Mouse (Mus musculus) brain, adult 2 months (tissue): Measurements from ENCODE around the gene Anapc15.

ENCODE experiments used
- DNase-seq: peaks from one replicate; pipeline ENCODE4 v3.0.0; 2011; ENCODE audit warnings: low read depth, low spot score

Anapc15 gene

DNA sequence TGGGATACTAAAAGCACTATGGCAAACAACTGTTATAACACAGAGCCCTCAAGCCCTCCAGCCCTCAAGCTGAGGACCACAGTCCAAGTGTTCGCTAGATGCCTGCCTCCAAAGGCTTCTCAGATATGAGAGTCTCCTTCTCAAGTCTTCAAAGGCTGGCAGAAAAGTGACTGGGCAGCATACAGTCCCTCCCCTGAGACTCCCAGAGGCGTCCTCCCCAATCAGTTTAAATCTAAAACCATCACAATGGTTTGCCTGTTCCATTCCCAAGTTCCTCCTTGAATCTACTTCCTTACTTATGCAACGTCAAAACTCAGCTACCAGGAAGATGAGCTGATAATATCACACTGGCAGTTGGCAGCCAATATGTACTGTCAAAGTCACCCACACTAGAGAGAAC is at the start of gene Anapc15:
Gene Anapc15 (plus strand): TSS at position 301 of the 400 bp plus-strand sequence.
- no peak for DNase-seq

DNA sequence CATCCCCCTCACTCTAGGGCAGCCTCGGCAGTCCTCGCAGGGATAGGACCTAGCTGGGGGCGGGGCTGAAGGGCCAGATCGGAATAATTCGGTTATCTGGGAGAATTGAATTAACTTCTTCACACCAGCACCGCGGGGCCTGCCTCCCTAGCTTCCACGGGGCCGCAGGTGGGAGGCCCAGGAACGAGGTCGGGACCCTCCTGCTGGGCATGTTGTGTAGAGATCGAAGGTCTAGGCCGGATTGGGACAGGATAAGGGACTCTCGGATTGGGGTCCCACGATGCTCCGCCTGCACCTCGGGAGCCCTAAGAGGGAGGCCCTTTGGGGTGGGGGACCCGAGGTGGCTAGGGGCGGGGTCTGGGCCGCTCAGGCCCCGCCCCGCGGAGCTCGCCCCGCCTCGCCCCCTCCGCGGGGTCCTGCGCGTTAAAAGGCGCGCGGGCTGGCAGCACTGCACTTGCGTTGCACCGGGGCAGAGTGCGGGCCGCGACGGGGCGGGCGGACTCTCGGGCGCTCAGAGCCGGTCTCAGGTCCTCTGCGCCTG is 45.6 kb upstream of the Anapc15 start, which contains the start of gene Phox2a:
Gene Phox2a (plus strand): TSS at position 453 of the 541 bp plus-strand sequence.
- DNase-seq = no peak

DNA sequence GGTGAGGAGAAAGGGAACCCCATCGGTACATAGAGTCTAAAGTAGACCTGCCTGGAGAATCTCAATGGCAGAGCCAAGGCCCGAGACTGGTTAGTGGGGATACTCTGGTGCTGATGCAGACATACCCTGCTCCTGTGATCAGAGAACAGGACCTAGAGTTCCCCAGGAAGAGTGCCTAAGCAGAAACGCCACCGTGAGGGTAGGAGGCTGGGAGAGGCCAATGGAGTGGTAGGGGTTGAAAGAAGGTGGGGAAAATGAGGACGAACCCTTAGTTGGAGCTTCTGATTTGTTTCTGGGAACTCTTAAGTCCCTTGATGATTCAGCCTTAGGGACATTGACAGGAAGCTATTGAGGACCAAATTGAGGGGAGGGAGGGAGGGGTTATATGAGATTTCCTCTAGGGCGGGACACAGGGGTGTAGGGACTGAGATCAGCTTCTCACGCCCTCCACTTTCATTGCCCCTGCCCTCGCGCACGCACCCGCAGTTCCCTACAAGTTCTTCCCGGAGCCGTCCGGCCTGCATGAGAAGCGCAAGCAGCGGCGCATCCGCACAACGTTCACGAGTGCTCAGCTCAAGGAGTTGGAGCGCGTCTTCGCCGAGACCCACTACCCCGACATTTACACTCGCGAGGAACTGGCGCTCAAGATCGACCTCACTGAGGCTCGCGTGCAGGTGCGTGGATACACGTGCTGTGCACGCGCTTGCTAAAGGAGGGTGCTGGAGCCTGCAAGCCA is 43.1 kb upstream of the Anapc15 start:
- peak; percentile 10 for DNase-seq

DNA sequence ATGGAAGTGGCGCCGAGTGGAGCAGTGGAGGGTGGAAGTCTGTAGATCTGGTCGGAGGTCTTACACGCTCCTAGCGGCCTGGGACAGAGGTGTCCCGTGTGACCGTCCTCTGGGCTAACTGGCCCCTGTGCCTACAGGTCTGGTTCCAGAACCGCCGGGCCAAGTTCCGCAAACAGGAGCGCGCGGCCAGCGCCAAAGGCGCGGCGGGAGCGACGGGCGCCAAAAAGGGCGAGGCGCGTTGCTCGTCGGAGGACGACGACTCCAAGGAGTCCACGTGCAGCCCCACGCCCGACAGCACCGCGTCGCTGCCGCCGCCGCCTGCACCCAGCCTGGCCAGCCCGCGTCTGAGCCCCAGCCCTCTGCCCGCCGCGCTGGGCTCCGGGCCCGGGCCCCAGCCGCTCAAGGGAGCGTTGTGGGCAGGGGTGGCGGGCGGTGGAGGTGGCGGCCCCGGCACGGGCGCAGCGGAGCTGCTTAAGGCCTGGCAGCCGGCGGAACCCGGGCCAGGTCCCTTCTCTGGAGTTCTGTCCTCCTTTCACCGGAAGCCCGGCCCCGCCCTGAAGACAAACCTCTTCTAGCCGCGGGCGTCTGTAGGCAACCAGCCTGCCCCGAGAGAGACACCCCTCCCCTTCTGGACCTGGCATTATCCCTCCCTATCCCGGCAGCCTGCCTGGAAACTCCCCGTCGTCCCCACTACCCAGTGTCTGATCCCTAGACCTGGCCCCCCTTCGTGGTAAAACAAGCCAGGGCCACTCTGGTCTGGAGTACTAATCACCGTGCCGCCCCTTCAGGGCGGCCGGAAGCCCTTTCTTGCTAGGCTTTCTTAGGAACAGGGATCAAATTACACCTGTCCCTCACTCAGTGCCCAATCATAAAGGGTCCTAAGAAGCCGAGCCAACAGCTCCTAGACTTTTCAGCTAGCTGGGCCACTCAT is 41.7 kb upstream of the Anapc15 start:
- DNase-seq = no peak

DNA sequence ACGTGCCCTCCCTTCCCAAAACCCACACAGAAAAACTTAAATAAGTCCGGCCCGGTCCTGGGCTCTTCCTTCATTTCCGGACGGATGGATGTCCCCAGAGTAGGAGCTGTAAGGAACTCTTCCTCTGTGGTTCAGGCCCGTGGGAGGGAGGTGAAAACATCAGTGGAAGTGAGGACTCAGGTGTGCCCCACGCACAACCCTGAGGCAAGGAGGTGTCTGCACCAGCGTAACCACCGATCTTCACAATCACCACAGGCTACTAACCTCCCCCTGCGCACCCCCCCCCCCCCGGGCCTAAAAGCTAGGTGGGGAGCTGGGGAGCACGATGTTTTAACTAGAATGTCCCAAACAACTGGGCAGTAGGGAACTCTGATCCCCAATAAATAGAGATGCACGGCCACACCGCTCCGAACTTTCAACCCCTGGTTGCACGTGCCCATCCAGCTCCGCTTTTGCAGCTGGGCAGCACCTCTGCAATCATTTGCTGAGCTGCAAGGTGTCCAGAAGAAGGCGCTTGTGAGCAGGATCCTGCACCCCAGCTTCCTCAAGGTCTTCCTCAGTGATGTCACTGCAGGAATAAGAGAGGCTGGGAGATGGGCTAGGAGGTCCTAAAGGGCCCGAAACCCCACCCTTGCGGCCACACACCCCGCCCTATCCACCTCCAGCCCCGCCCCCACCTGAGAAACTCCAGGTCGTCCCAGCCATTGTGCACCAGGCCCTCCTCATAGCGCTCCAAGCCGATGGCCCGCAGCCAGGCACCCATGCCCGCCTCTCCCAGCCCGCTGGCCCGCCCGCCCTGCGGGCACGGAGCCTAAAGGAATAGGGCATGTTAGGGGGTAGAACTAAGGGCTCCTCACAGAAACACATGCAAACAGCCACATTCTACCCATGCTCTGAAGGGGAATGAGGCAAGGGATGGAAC is 40.4 kb upstream of the Anapc15 start:
- DNase-seq = peak; percentile 45

DNA sequence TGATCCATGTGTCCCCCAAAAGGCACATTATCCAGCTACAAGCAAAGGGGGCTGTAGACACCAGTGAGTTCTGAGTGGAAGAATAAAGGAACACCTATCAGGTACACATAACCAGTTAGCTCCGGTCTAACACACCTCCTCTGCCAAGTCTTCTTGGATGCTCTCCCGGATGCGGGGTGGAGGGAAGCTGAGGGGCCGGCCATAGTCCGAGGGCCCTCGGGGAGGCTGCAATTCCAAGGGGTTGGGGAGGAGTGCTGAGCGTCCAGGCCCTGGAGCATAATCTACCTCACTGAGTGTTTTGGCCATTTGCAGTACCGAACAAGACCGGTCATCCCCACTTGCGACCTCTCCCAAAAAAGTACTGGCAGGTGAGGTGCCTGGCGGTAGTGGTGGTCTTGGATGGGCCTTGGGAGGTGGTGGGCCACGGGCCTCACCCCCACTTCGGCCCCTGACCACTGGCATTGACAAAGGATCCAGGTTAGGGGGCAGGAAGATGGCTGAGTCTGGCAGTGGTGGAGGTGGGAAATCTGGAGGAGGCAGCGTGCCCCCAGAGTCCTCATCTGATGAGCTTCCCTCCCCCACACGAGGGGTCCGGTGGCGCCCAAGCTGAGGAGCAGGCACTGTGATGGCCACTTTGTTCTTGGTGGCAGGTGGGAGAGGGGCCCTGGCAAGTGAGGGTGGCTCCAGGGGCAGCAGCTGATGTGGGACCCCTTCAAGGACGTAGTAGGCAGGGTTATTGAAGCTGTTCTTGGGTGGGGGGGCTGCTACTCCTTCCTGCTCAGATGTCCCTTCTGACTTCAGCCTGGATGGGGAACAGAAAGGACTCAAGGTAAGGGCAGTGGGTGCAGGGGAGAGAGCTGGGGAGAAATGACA is 39.5 kb upstream of the Anapc15 start:
- DNase-seq = no peak

DNA sequence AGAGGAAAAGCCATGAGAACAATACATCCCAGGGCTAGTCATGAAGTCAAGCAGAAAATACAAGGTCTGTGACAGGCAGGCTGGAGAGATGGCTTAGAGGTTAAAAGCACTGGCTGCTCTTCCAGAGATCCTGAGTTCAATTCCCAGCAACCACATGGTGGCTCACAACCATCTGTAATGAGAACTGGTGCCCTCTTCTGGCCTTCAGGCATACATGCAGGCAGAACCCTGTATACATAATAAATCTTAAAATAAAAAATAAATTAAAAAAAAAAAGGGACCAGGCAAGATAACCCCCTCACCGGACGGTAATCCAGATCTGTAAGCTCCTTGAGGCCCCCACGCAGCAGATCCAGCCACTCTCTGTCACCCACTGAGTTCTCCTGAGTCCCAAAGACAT is 33.1 kb upstream of the Anapc15 start:
- no peak for DNase-seq

DNA sequence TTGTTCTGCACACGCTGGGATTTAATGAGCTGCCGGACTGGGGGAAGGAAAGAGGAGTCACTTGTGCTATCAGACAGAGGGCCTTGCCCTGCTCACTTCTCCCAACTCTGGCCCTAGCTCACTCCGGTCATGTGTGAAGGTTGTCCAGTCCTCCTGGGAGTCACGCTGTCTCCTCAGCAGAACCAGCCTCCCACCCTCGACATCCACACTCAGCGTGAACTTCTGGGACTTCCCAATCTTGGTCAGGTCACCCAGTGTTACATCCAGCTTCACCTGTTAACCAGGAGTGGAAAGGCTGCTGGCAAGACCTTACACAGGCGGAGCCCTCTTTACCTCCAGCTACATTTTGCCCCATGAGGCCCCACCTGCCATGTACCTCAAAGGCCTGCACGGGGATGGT is 32.1 kb upstream of the Anapc15 start:
- no peak for DNase-seq

DNA sequence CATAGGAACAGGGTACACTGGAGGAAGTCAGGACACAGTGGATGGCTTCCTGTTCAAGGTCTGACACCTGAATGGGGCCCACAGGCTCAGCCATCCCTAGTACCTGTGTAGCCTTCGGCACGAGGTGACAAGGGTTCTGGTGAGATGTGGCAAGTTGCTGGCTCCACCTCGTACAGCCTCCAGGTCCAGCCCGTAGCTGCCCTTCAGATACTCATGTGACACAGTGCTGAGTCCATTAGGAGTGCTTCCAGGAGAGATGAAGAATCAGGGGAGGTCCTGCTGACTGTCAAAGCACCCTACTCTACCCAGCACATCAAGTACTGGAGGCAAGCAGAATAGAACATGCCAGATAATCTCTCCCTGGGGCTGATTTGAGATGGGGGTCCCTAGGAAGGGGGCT is 31.1 kb upstream of the Anapc15 start:
- DNase-seq = no peak

DNA sequence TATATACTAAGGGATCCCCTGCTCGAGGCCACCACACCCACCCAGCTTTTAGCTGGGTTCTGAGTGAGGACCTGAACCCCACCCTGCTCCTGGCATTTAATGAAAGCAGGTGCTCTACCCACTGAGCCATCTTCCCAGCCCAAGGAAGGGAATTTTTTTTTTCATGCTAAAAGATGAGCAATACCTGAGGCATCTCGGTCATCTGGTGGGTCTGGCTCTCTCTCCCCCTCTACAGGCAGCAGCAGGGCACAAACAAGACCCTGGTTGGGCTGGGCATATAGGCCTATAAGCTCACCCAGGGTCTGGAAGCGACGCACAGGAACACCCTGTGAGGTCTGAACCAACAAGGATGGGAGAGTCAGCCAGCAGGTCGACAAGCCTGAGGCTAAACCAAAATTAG is 30.2 kb upstream of the Anapc15 start:
- no peak for DNase-seq

DNA sequence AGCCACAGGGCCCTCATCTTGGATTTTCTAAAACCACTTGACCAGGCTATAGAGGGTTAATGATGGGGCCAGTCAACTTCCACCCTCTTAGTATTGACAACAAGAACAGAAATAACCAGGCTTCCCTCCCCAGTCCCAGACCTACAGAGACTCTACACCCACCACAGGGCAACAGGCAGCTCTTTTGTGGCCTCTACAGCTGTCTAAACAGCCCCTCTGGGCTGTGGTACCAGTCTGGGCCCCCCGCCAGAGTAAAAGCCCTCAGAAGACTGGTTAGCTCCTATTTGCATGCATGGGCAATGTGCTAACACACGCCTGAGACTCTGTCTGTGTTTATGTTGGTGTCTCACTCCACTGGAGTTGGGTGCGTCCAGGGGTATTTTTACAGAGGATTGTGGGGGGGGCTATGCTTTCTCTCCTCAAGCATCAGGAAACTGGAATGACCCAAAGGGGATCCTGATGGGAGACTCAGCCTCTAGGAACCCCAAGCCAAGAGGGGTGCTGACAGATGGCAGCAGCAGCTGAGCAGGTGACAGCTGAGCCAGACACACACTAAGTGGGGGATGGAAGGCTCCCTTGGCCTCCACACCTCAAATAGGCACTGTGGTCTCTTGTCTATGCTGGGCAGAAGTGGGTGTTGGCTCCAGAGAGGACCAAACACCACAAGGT is 29.5 kb upstream of the Anapc15 start:
- no peak for DNase-seq

DNA sequence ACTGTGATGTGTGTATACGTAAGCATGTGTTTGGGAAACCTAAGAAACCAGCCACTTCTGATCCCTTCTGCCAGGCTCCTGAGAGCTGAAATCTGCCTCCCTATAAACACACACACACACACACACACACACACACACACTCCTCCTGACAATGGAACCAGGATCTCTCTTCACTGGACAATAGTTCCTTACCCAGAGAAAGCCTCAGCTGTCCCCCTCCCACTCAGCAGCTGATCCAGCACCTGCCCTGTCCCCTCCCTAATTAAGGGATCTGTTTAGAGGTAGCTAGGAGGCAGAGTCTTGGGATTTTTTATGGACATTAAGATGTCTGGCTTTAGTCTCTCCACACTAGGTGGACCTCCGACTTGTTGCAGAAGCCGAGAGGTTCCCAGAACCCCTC is 28.6 kb upstream of the Anapc15 start:
- DNase-seq = no peak

DNA sequence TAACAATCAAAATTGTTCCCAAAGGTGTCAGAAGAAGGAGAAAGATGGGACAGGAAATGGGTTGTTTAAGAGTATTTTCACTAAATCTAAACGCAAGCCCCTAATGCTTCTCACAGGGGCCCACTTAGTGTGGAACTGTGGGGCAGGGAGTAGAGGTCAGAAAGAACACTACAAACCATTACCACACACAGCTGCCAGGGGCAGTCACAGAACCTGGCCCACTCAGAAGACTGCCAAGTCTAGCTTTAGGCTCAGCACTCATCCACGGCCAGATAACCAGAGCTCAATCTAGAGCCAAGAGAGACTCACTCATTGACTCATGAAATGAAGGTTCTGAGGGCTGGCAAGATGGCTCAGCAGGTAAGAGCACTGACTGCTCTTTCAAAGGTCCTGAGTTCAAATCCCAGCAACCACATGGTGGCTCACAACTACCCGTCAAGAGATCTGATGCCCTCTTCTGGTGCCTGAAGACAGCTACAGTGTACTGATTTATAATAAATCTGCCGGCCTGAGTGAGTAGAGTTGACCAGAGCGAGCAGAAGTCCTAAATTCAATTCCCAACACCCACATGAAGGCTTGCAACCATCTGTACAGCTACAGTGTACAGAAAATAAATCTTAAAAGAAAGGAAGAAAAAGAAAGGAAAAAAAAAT is 27.9 kb upstream of the Anapc15 start:
- peak; percentile 30 for DNase-seq

DNA sequence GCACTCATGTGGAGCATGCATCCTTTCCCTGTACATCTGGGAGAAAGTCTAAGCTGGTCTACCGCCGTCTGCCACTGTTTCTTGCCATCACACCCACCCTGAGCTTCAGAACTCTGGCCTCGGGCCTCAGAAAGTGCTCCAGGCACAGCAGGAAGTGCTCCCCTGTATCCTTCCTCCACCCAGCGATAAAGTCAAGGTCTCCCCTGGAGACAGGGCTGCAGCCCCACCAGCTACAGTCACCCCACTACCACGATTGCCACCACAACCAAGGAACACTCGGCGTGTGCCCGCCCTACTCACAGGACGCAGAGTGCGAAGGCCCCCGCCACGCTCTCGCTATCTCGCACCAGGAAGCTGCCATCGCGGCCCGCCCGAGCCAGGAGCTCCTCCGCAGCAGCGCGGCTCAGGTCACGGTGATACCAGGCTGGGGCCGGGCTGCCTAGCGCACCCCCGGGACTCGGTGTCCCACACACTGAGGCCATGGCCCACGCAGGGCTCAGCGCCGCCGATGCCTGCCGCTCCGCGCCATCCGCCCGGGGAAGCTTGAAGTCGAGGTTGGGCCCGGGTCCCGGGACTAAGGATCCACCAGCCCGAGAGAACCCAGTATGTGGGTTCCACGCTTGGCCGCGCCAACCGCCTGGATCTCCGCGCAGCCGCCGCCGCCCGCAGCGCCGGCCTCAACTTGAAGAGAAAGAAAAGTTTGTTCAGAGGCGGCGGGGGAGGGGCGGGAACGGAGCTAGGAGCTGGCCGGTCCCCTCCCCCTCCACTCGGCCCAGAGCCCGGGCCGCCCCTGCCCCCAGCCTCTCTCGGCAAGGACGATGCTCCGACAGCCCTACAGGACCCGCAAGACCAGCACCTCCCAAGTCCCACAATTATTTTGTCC is 27.0 kb upstream of the Anapc15 start:
- peak; percentile 36 for DNase-seq

DNA sequence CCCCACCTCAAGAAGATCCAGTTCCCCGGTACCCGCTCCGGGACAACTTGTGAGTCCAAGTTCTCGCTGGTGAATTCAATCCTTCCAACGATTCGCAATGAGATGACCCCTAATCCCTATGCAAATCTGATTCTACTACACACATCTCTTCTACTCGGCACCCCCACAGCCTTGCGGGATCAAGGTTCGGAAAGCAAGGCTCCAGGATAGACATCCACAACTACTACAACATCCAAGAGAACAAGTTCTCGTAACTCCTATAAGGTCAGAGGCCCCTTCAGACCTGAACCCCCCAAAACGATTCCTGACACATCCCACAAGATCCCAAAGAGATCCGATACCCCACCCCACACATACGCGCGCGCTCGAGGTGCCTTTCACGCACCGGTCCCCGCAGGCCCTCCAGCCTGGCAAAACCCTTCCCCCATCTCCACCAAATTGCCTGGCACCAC is 26.3 kb upstream of the Anapc15 start:
- peak; percentile 8 for DNase-seq

DNA sequence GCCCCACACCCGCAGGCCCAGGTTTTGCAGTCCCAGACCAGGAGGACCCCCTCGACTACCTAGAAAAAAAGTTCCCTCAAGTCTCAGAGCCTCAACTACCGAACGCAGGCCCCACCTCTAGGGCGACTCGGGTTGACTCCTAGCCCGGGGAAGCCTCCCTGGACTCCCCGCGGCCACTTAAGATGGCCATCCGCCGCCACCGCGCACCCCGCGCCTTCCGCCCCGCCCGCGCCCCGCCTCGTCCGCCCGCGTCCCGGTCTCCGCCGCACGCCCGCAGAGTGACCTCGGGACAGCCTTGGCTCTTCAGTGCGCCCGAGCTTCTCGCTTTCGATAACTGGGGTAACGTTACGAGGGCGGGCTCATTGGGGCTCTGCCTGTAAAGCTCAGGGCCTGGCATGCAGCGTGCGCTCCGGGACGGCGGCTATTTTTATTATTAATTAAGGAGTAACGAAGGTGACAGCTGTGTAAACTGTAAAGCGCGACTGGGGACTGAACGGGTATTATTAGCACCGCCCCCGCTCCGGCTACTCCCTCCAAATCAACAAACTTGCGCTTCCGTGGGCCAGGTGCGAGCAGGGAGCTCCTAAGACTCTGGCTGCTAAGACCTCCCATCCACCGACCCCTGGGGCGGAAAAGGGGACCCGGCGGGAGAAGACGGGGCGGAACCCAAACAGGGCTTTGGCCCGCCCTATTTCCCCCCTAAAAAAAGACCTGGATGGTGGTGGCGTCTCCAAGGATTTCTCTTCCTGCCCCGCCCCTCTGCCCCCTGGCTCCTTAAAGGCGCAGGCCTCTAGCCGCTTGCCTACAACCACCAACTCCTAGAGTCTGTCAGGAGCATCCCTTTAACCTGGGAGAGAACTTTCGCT is 25.7 kb upstream of the Anapc15 start, which contains the start of gene Inppl1:
Gene Inppl1 (minus strand): TSS at position 624 of the 866 bp plus-strand sequence.
- peak; percentile 92 for DNase-seq

DNA sequence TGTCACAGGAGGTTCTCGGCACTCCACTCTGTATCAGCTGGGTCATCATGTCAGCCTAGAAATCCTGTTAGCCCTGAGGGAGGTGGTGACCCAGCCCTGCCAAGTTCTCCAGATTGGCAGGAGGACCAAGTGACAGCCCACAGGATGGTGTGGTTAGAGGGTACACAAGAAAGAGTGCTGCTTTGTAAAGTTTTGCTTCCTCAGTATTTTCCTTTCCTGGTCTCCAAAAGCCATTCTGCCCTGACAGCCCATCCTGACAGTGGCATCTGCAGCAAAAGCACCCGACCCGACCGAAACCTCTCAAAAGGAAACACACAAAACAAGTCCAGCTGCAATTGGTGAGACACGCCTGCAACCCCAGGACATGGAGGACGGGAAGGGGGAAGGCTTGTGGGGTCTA is 19.3 kb upstream of the Anapc15 start:
- DNase-seq = no peak
